Mouse (Mus musculus) liver, embryonic 13.5 days (tissue): ENCODE results near the gene Wipi2. TPM values are rescaled to one million over a fixed set of nuclear protein-coding genes. Genes with fewer than 3 reads are reported as not detected.

Experiments used
- ATAC-seq: fragments of 200-750 bp; cut with Nextera tagmentation; 2 replicates; pipeline ENCODE4 v1.8.0; 2017; ENCODE audit warnings: low read depth, mild to moderate bottlenecking, moderate number of reproducible peaks, moderate library complexity
- DNase-seq: peaks from one replicate; pipeline ENCODE4 v3.0.0; 2022
- H3K27ac ChIP-seq: fragments of 300-500 bp; sonication (generic); 2 replicates; pipeline ENCODE4 v1.5.1; 2015; ENCODE audit warnings: moderate library complexity, mild to moderate bottlenecking, inconsistent platforms
- H3K27me3 ChIP-seq: fragments of 300-500 bp; sonication (generic); 2 replicates; pipeline ENCODE4 v1.6.1; 2015; ENCODE audit warnings: mild to moderate bottlenecking, inconsistent platforms
- H3K36me3 ChIP-seq: fragments of 300-500 bp; sonication (generic); 2 replicates; pipeline ENCODE4 v1.6.1; 2015; ENCODE audit warnings: mild to moderate bottlenecking, inconsistent platforms
- H3K4me1 ChIP-seq: fragments of 300-500 bp; sonication (generic); replicated peaks from 2 replicates; pipeline ENCODE4 v1.6.1; 2015; ENCODE audit warnings: inconsistent platforms
- H3K4me2 ChIP-seq: fragments of 300-500 bp; sonication (generic); 2 replicates; pipeline ENCODE4 v1.6.1; 2015; ENCODE audit warnings: inconsistent platforms, mild to moderate bottlenecking, moderate library complexity
- H3K4me3 ChIP-seq: fragments of 300-500 bp; sonication (generic); replicated peaks from 2 replicates; pipeline ENCODE4 v1.5.1; 2015; ENCODE audit warnings: mild to moderate bottlenecking, inconsistent platforms
- H3K9ac ChIP-seq: fragments of 300-500 bp; sonication (generic); 2 replicates; pipeline ENCODE4 v1.6.1; 2015; ENCODE audit warnings: mild to moderate bottlenecking, inconsistent platforms
- H3K9me3 ChIP-seq: fragments of 300-500 bp; sonication (generic); replicated peaks from 2 replicates; pipeline ENCODE4 v1.6.1; 2016; ENCODE audit warnings: inconsistent platforms
- WGBS: fragments of 180-500 bp; shearing (Covaris S2); methylation state at CpG from one replicate; pipeline ENCODE4 v1.1.7; 2015; ENCODE audit not compliant: insufficient replicate concordance; 5-methylcytosine and 5-hydroxymethylcytosine counted together
- polyA plus RNA-seq: library from polyadenylated mRNA; unstranded; fragments of >200 nt; fragmentation: Nextera tagmentation; extraction: Ambion mirVana; gene quantifications from 2 replicates; pipeline ENCODE4 v1.2.1, GENCODE M21; 2015

Wipi2 gene
- polyA plus RNA-seq, 1 experiment from 2014 or later = 35.4 TPM

- no peak overlapping the region for H3K4me3 ChIP-seq
- no peaks in the 10 kb centered on the region for H3K36me3 ChIP-seq
- 71% methylated on average over 7 of the region's 7 CpGs for WGBS
- H3K9me3 ChIP-seq = peaks cover 8% of the 10 kb centered on the region; the same call in 1 of the 2 replicates
- peaks cover 3% of the 10 kb centered on the region for H3K27me3 ChIP-seq
- no peak for ATAC-seq
- H3K27ac ChIP-seq = no peak overlapping the region
- no peaks in the 10 kb centered on the region for H3K4me1 ChIP-seq
- H3K4me2 ChIP-seq = no peak overlapping the region
- DNase-seq = no peak
- no peak overlapping the region for H3K9ac ChIP-seq
Measured at GRCm38 (mm10) chr5:142709436-142709835, 81.9 kb downstream of the Wipi2 start.

DNA sequence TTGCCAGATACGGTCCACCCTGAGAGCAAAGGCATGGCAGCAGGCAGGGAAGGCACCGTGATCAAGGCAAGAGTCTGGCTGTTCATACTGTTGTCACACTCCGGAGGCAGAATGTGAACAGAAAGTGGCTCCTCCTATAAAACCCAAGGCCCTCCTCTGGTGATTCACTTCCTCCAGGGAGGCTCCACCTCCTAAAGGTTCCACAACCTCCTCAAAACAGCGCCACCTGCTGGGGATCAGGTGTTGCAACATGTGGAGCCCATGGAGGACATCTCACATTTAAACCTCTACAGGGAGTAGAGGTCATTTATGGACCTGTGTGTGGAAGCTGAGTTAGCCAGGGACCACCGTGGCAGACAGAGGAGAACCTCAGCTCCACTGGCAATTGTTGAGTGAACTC is 84.9 kb downstream of the Wipi2 start:
- no peak for ATAC-seq

DNA sequence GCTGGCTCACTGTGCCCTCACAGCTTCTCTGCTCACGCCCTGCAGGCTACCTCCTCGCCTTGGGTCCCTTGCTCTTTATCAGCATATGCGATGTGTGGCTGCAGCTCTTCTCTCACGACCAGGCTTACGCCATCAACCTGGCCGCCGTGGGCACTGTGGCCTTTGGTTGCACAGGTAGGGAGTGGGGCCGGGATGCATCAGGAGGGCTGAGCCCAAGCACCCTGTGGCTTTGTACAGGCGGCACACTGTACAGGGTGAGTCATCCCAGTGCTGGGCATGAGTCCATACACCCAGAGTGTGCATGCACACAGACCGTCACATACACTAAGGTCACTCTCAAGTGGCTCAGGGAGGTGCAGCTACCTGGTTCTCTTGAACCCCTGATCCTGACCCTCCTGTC is 86.5 kb downstream of the Wipi2 start:
- H3K27ac ChIP-seq = no peak overlapping the region
- WGBS = 68% methylated on average over 10 of the region's 10 CpGs
- no peaks in the 10 kb centered on the region for H3K36me3 ChIP-seq
- H3K27me3 ChIP-seq = 0 out of 2 replicates have a peak, but pooled peaks cover 2% of the 10 kb centered on the region
- no peak overlapping the region for H3K9ac ChIP-seq
- H3K9me3 ChIP-seq = peaks cover 8% of the 10 kb centered on the region; the same call in 1 of the 2 replicates
- ATAC-seq (no peak), DNase-seq (no peak)
- H3K4me3 ChIP-seq = no peak overlapping the region
- H3K4me1 ChIP-seq = no peaks in the 10 kb centered on the region
- no peak overlapping the region for H3K4me2 ChIP-seq

More for the DNA sequence above, 84.9 kb downstream of the Wipi2 start:
- DNase-seq = no peak
- Histone ChIP-seq H3K9me3 (peaks cover 8% of the 10 kb centered on the region; the same call in 1 of the 2 replicates), H3K4me1 (no peaks in the 10 kb centered on the region), H3K36me3 (no peaks in the 10 kb centered on the region), H3K4me2 (no peak overlapping the region), H3K27ac (no peak overlapping the region), H3K9ac (no peak overlapping the region), H3K27me3 (0 out of 2 replicates have a peak, but pooled peaks cover 2% of the 10 kb centered on the region), H3K4me3 (no peak overlapping the region)
- 76% methylated on average over 5 of the region's 5 CpGs for WGBS

- Histone ChIP-seq H3K27me3 (0 out of 2 replicates have a peak, but pooled peaks cover 2% of the 10 kb centered on the region), H3K27ac (no peak overlapping the region), H3K4me2 (no peak overlapping the region), H3K36me3 (no peaks in the 10 kb centered on the region), H3K9ac (no peak overlapping the region), H3K9me3 (peaks cover 8% of the 10 kb centered on the region; the same call in 1 of the 2 replicates), H3K4me1 (no peaks in the 10 kb centered on the region), H3K4me3 (no peak overlapping the region)
- no peak for DNase-seq
- no peak for ATAC-seq
- WGBS = 63% methylated on average over 9 of the region's 9 CpGs
Measured at GRCm38 (mm10) chr5:142715059-142715458, 87.6 kb downstream of the Wipi2 start.

DNA sequence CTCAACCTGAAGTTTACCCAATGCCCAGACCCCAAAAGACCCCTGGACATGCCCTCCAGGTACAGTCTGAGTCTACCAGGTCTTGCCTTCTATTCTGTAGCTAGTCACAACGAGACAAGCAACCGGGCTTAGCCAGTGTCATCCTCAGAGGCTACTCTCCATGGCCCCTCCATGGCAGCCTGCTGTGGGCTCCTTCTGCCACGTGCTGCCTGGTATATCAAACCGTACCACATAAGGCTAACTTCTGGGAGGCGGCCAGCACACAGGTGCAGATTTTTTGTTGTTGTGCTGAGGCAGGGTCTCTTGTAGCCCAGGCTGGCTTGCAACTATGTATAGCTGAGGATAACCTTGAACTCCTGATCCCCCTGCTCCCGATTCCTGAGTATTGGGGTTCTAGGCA is 88.6 kb downstream of the Wipi2 start:
- DNase-seq = no peak
- Histone ChIP-seq H3K4me2 (no peak overlapping the region), H3K9ac (no peak overlapping the region), H3K27ac (no peak overlapping the region), H3K4me3 (no peak overlapping the region), H3K36me3 (no peaks in the 10 kb centered on the region), H3K9me3 (peaks cover 8% of the 10 kb centered on the region; the same call in 1 of the 2 replicates), H3K4me1 (no peaks in the 10 kb centered on the region), H3K27me3 (0 out of 2 replicates have a peak, but pooled peaks cover 2% of the 10 kb centered on the region)
- 67% methylated on average over 6 of the region's 6 CpGs for WGBS
- no peak for ATAC-seq

- no peak overlapping the region for H3K4me2 ChIP-seq
- peak; percentile 51 for DNase-seq
- ATAC-seq = 0 out of 2 replicates have a peak, but pooled peaks have one; percentile 16
- H3K4me1 ChIP-seq = no peaks in the 10 kb centered on the region
- H3K9ac ChIP-seq = no peak overlapping the region
- no peak overlapping the region for H3K27ac ChIP-seq
- no peaks in the 10 kb centered on the region for H3K9me3 ChIP-seq
- H3K36me3 ChIP-seq = no peaks in the 10 kb centered on the region
- 14% methylated on average over 4 of the region's 4 CpGs for whole genome bisulfite sequencing
- 0 out of 2 replicates have a peak, but pooled peaks cover 2% of the 10 kb centered on the region for H3K27me3 ChIP-seq
- no peak overlapping the region for H3K4me3 ChIP-seq
Measured at GRCm38 (mm10) chr5:142718037-142718436, 90.5 kb downstream of the Wipi2 start.

DNA sequence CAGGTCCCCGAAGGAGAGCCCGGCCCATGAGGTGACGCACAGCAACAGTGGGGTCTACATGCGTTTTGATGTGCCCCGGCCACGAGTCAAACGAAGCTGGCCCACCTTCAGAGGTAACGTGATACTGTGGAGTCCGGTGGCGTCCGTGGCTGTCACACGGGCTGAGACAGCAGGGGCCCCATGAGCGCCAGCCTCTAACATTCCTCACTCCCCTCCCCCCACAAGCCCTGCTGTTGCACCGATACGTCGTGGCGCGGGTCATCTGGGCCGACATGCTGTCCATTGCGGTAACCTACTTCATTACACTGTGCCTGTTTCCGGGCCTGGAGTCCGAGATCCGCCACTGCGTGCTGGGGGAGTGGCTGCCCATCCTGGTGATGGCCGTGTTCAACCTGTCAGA is 91.0 kb downstream of the Wipi2 start:
- Histone ChIP-seq H3K4me1 (no peaks in the 10 kb centered on the region), H3K36me3 (no peaks in the 10 kb centered on the region), H3K27me3 (0 out of 2 replicates have a peak, but pooled peaks cover 2% of the 10 kb centered on the region), H3K4me2 (no peak overlapping the region), H3K9ac (no peak overlapping the region), H3K27ac (no peak overlapping the region), H3K9me3 (no peaks in the 10 kb centered on the region), H3K4me3 (no peak overlapping the region)
- WGBS = 60% methylated on average over 25 of the region's 25 CpGs
- no peak for DNase-seq
- ATAC-seq = no peak

DNA sequence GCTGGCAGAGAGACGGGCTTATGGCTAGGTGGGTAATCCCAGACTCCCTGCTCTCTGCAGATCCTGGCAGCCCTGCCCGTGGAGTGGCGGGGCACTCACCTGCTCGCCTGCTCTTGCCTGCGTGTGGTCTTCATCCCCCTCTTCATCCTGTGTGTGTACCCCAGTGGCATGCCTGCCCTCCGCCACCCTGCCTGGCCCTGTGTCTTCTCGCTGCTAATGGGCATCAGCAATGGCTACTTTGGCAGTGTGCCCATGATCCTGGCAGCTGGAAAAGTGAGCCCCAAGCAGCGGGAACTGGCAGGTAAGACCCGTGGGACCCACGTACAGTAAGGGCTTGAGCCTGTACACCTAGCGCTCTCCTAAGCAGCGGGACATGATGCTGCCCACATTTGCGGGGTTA is 92.4 kb downstream of the Wipi2 start:
- no peak for DNase-seq
- Histone ChIP-seq H3K4me2 (no peak overlapping the region), H3K36me3 (no peaks in the 10 kb centered on the region), H3K4me1 (peaks cover 4% of the 10 kb centered on the region), H3K9me3 (no peaks in the 10 kb centered on the region), H3K9ac (no peak overlapping the region), H3K27ac (no peak overlapping the region), H3K27me3 (no peaks in the 10 kb centered on the region), H3K4me3 (no peak overlapping the region)
- no peak for ATAC-seq
- 80% methylated on average over 13 of the region's 13 CpGs for WGBS

Other genes starting within 250 kb of the Wipi2 start
- gene Foxk1, start 226.2 kb upstream of the Wipi2 start, polyA plus RNA-seq = 1.7 and 1.8 TPM in 2 replicates
- 4.5 and 5.0 TPM in 2 replicates for gene Ap5z1, start 163.8 kb upstream of the Wipi2 start, polyA plus RNA-seq
- not detected in 2 replicates for gene Papolb, start 97.6 kb upstream of the Wipi2 start, polyA plus RNA-seq
- 0.09 and 0.14 TPM in 2 replicates for gene Radil, start 76.6 kb upstream of the Wipi2 start, polyA plus RNA-seq
- 16.9 and 19.5 TPM in 2 replicates for gene Mmd2, start 18.9 kb upstream of the Wipi2 start, polyA plus RNA-seq
- gene Slc29a4, start 64.8 kb downstream of the Wipi2 start, polyA plus RNA-seq = 0.21 and 0.36 TPM in 2 replicates
- gene Tnrc18, start 190.0 kb downstream of the Wipi2 start, polyA plus RNA-seq = 2.4 and 2.5 TPM in 2 replicates